Mouse (Mus musculus): ENCODE results near the gene Gm38392. TPM values are rescaled to one million over a fixed set of nuclear protein-coding genes. Genes with fewer than 3 reads are reported as not detected.
"Not testable (repeated sequence)": the region's sequence is repeated elsewhere in the genome, so short reads cannot be mapped to it uniquely, and the experiment has no call there.

Gm38392 gene
- polyA plus RNA-seq, 1 experiment from 2014 or later = 4.1 TPM

DNA sequence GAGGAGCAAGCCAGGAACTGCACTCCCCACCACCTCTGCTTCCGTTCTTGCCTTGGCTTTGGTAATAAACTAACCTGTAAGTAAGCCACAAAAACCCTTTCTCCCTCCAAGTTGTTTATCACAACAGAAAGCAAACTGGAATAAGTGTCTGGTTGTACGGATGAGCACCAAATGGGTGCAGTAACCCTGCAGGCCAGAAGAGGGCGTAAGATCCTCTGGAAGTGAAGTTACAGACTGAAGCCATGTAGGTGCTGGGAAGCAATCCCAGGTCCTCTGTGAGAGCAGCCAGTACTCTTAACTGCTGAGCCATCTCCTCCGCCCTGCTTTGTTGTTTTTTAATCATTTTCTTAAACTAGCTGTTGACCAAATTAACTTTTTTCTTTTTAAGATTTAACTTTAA is 13.0 kb downstream of the Gm38392 start:
- Histone ChIP-seq H3K4me2 (no peak overlapping the region), H3K9ac (no peak overlapping the region), H3K9me3 (no peaks in the 10 kb centered on the region), H3K4me3 (no peak overlapping the region), H3K36me3 (no peaks in the 10 kb centered on the region), H3K4me1 (no peaks in the 10 kb centered on the region), H3K27me3 (no peaks in the 10 kb centered on the region), H3K27ac (no peak overlapping the region)
- WGBS = 93% methylated on average over 4 of the region's 4 CpGs
- ATAC-seq (ENCODE audit: insufficient number of reproducible peaks, low FRiP score, low TSS enrichment, low read depth) = no peak

DNA sequence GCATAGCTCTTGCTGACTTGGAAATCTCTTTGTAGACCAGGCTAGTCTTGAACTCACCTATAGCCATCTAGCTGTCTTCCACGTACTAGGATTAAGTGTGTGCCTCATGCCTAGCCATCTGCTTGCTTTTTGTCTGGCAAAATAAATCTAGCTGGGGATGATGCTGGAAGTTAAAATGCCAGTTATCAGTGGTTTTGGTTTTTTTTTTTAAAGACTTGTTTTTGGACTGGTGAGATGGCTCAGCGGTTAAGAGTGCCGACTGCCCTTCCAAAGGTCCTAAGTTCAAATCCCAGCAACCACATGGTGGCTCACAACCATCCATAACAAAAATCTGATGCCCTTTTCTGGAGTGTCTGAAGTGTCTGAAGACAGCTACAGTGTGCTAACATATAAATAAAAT is 15.2 kb downstream of the Gm38392 start:
- WGBS = 91% methylated on average over 3 of the region's 3 CpGs
- no peak overlapping the region for H3K27ac ChIP-seq
- no peaks in the 10 kb centered on the region for H3K27me3 ChIP-seq
- H3K36me3 ChIP-seq = no peaks in the 10 kb centered on the region
- no peaks in the 10 kb centered on the region for H3K9me3 ChIP-seq
- H3K4me2 ChIP-seq = no peak overlapping the region
- ATAC-seq (ENCODE audit: insufficient number of reproducible peaks, low FRiP score, low TSS enrichment, low read depth) = no peak
- no peak overlapping the region for H3K4me3 ChIP-seq
- no peaks in the 10 kb centered on the region for H3K4me1 ChIP-seq
- no peak overlapping the region for H3K9ac ChIP-seq

GRCm38 (mm10) chr3:88271298-88271697 is 15.7 kb downstream of the Gm38392 start:
- not testable (repeated sequence) for H3K36me3 ChIP-seq; H3K9ac ChIP-seq; H3K4me3 ChIP-seq; H3K27me3 ChIP-seq; H3K4me2 ChIP-seq; H3K4me1 ChIP-seq; H3K27ac ChIP-seq; ATAC-seq (ENCODE audit: insufficient number of reproducible peaks, low FRiP score, low TSS enrichment, low read depth); H3K9me3 ChIP-seq
- 87% methylated on average over 2 of the region's 2 CpGs for WGBS

DNA sequence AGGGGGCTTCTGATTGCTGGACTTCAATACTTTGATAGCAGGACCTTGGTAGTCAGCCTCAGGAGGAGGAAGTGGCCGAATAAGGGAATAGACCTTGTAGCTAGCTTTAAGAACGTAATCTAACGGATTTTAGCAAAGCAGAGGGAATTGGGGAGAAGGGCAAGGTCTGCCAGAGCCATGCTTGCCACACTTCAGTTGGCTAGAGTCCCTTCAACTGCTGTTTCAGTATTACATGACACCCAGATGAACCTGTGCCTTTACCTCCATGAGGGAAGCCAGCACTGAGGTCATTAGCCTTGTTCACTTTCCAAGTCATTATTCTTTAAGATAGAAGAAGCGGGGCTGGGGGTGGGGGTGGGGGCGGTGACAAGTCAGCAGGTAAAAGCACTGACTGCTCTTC is 18.0 kb downstream of the Gm38392 start:
- Histone ChIP-seq H3K4me2 (no peak overlapping the region), H3K4me3 (no peak overlapping the region), H3K9me3 (no peaks in the 10 kb centered on the region), H3K36me3 (no peaks in the 10 kb centered on the region), H3K9ac (no peak overlapping the region), H3K27me3 (no peaks in the 10 kb centered on the region), H3K27ac (no peak overlapping the region), H3K4me1 (no peaks in the 10 kb centered on the region)
- no peak for ATAC-seq (ENCODE audit: insufficient number of reproducible peaks, low FRiP score, low TSS enrichment, low read depth)
- WGBS = 73% methylated on average over 5 of the region's 5 CpGs

- not testable (repeated sequence) for H3K4me1 ChIP-seq; ATAC-seq (ENCODE audit: insufficient number of reproducible peaks, low FRiP score, low TSS enrichment, low read depth); H3K4me2 ChIP-seq; H3K36me3 ChIP-seq; H3K9ac ChIP-seq; H3K27me3 ChIP-seq; H3K4me3 ChIP-seq; H3K27ac ChIP-seq; H3K9me3 ChIP-seq
- WGBS = 84% methylated on average over 6 of the region's 6 CpGs
These were observed 19.0 kb downstream of the Gm38392 start for GRCm38 (mm10) chr3:88268014-88268413.

DNA sequence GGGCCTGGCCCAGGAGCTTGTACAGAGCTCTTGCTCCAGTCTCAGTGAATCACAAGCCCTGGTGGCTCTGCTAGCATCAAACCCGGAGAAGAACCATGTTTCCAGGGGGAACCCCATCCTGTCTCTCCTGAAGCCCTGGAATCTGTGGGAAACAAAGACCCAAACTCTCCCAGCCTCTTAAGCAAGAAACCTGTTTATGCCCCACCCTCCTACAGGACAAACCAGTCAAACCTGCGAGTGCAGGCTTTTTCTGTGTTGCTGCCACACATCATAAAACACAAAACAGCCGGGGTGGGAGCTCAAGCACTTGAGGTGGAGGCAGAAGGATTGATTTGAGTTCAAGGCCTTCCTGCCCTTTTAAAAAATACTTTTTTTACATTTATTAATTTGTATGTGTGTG is 24.7 kb downstream of the Gm38392 start:
- H3K27me3 ChIP-seq = 0 out of 2 replicates have a peak, but pooled peaks cover 2% of the 10 kb centered on the region
- no peaks in the 10 kb centered on the region for H3K36me3 ChIP-seq
- no peak overlapping the region for H3K4me2 ChIP-seq
- H3K4me1 ChIP-seq = no peaks in the 10 kb centered on the region
- no peak overlapping the region for H3K9ac ChIP-seq
- H3K27ac ChIP-seq = peak overlapping the region; percentile 71
- no peaks in the 10 kb centered on the region for H3K9me3 ChIP-seq
- H3K4me3 ChIP-seq = no peak overlapping the region
- ATAC-seq (ENCODE audit: insufficient number of reproducible peaks, low FRiP score, low TSS enrichment, low read depth) = no peak
- WGBS = 47% methylated on average over 3 of the region's 3 CpGs

DNA sequence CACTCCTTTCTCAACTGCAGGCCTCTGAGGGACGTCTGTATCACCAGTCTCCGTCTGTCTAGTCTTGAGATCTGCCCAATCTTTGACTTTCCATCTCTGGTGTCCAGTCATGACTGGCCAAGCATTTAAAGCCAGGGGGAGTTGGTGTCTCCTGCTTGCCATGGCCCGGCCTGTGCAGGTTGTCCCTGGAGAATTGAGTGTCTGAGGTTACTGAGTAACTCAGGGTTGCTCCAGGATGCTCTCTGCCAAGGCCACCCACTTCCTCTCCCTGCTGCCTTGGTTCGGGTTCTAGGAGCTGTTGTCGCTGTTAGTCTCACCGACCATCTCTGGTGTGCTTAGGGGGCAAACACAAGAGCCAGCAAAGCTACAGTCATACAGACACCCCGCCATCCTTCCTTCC is 30.6 kb downstream of the Gm38392 start:
- Histone ChIP-seq H3K4me2 (no peak overlapping the region), H3K9me3 (no peaks in the 10 kb centered on the region), H3K4me1 (peaks cover 8% of the 10 kb centered on the region), H3K27ac (no peak overlapping the region), H3K27me3 (peaks cover 42% of the 10 kb centered on the region), H3K4me3 (no peak overlapping the region), H3K36me3 (no peaks in the 10 kb centered on the region), H3K9ac (no peak overlapping the region)
- ATAC-seq (ENCODE audit: insufficient number of reproducible peaks, low FRiP score, low TSS enrichment, low read depth) = no peak
- 70% methylated on average over 7 of the region's 7 CpGs for WGBS

GRCm38 (mm10) chr3:88255950-88256349 is 31.1 kb downstream of the Gm38392 start:
- Histone ChIP-seq H3K36me3 (no peaks in the 10 kb centered on the region), H3K9ac (no peak overlapping the region), H3K4me3 (no peak overlapping the region), H3K27ac (no peak overlapping the region), H3K4me2 (no peak overlapping the region), H3K9me3 (no peaks in the 10 kb centered on the region), H3K4me1 (peaks cover 8% of the 10 kb centered on the region), H3K27me3 (peaks cover 42% of the 10 kb centered on the region)
- no peak for ATAC-seq (ENCODE audit: insufficient number of reproducible peaks, low FRiP score, low TSS enrichment, low read depth)
- 40% methylated on average over 6 of the region's 6 CpGs for WGBS

- peak within 1 kb of the TSS; percentile 61 for H3K4me2 ChIP-seq
These were observed 32.6 kb downstream of the Gm38392 start, which contains the start of gene Rhbg for GRCm38 (mm10) chr3:88254268-88254926. Gene Rhbg, minus strand, starts transcription at chr3:88254709.

GRCm38 (mm10) chr3:88252739-88253138 is 34.3 kb downstream of the Gm38392 start:
- 43% methylated on average over 6 of the region's 6 CpGs for WGBS
- Histone ChIP-seq H3K9me3 (no peaks in the 10 kb centered on the region), H3K4me1 (peaks cover 8% of the 10 kb centered on the region), H3K4me2 (no peak overlapping the region), H3K27ac (no peak overlapping the region), H3K36me3 (no peaks in the 10 kb centered on the region), H3K4me3 (no peak overlapping the region), H3K27me3 (peaks cover 50% of the 10 kb centered on the region), H3K9ac (no peak overlapping the region)
- ATAC-seq (ENCODE audit: insufficient number of reproducible peaks, low FRiP score, low TSS enrichment, low read depth) = no peak

More at GRCm38 (mm10) chr3:88254268-88254926, 32.6 kb downstream of the Gm38392 start, which contains the start of gene Rhbg:
- Histone ChIP-seq H3K36me3 (no peaks in the 10 kb centered on the region), H3K27ac (no peak within 1 kb of the TSS), H3K9me3 (no peaks in the 10 kb centered on the region), H3K27me3 (peaks cover 42% of the 10 kb centered on the region), H3K4me3 (peak within 1 kb of the TSS; percentile 41), H3K9ac (peak within 1 kb of the TSS; percentile 29; the same call in 1 of the 2 replicates), H3K4me1 (peaks cover 8% of the 10 kb centered on the region)
- ATAC-seq (ENCODE audit: insufficient number of reproducible peaks, low FRiP score, low TSS enrichment, low read depth) = no peak
- WGBS = under 1% methylated on average over 33 of the region's 34 CpGs

DNA sequence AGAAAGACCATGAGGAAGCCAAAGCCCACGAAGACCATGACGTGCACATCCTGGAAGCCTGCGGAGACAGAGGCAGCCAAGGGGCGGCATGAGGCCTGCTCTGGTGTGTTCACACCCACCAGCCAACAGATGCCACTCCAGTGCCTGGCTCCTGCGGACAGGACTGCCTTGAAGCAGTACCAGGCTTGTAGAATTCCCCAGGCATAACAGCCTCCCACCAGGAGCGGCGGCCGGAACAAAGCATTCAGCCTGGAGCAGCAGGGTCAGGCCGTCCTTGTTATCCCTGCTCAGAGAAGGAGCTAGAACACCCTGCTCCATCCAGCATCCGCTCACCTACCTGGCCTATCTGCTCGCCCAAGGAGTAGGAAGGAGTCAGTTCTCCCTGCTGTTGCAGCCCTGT is 38.6 kb downstream of the Gm38392 start:
- no peak for ATAC-seq (ENCODE audit: insufficient number of reproducible peaks, low FRiP score, low TSS enrichment, low read depth)
- no peaks in the 10 kb centered on the region for H3K9me3 ChIP-seq
- 73% methylated on average over 11 of the region's 11 CpGs for WGBS
- no peak overlapping the region for H3K4me2 ChIP-seq
- H3K4me1 ChIP-seq = peaks cover 4% of the 10 kb centered on the region; the same call in 1 of the 2 replicates
- peaks cover 51% of the 10 kb centered on the region for H3K27me3 ChIP-seq
- no peak overlapping the region for H3K9ac ChIP-seq
- no peaks in the 10 kb centered on the region for H3K36me3 ChIP-seq
- no peak overlapping the region for H3K27ac ChIP-seq
- no peak overlapping the region for H3K4me3 ChIP-seq

- H3K4me1 ChIP-seq = peaks cover 4% of the 10 kb centered on the region; the same call in 1 of the 2 replicates
- no peak for ATAC-seq (ENCODE audit: insufficient number of reproducible peaks, low FRiP score, low TSS enrichment, low read depth)
- no peak overlapping the region for H3K4me3 ChIP-seq
- no peak overlapping the region for H3K27ac ChIP-seq
- no peak overlapping the region for H3K4me2 ChIP-seq
- H3K9ac ChIP-seq = no peak overlapping the region
- no peaks in the 10 kb centered on the region for H3K9me3 ChIP-seq
- H3K36me3 ChIP-seq = no peaks in the 10 kb centered on the region
- peaks cover 51% of the 10 kb centered on the region for H3K27me3 ChIP-seq
- WGBS = 37% methylated on average over 9 of the region's 9 CpGs
These were observed 39.3 kb downstream of the Gm38392 start for GRCm38 (mm10) chr3:88247666-88248065.

DNA sequence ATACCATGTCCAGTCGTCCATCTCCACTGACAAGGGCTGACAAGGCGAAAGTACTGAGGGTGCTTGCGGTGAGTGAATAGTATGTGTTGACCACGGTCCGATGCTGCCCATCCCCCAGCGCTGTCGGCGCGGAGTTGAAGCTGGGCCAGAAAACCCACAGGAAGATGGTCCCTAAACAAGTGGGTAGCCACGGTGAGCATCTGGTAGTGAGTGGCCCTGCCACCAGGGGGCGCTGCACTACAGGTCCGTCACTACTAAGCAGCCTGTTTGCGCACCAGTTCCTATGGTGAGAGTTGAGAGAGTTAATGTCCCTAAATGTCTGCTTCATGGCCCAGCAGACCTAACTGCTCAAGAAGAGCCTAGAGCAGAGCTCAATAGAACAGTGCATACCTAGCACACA is 41.2 kb downstream of the Gm38392 start:
- Histone ChIP-seq H3K4me1 (peaks cover 9% of the 10 kb centered on the region), H3K27ac (no peak overlapping the region), H3K4me3 (no peak overlapping the region), H3K27me3 (peaks cover 66% of the 10 kb centered on the region), H3K36me3 (no peaks in the 10 kb centered on the region), H3K4me2 (no peak overlapping the region), H3K9me3 (no peaks in the 10 kb centered on the region), H3K9ac (no peak overlapping the region)
- ATAC-seq (ENCODE audit: insufficient number of reproducible peaks, low FRiP score, low TSS enrichment, low read depth) = no peak
- 22% methylated on average over 13 of the region's 13 CpGs for WGBS

Measured in limb, embryonic 15.5 days (tissue).